ENCODE assay signal across 8 mouse cellular contexts in the genomic region with DNA sequence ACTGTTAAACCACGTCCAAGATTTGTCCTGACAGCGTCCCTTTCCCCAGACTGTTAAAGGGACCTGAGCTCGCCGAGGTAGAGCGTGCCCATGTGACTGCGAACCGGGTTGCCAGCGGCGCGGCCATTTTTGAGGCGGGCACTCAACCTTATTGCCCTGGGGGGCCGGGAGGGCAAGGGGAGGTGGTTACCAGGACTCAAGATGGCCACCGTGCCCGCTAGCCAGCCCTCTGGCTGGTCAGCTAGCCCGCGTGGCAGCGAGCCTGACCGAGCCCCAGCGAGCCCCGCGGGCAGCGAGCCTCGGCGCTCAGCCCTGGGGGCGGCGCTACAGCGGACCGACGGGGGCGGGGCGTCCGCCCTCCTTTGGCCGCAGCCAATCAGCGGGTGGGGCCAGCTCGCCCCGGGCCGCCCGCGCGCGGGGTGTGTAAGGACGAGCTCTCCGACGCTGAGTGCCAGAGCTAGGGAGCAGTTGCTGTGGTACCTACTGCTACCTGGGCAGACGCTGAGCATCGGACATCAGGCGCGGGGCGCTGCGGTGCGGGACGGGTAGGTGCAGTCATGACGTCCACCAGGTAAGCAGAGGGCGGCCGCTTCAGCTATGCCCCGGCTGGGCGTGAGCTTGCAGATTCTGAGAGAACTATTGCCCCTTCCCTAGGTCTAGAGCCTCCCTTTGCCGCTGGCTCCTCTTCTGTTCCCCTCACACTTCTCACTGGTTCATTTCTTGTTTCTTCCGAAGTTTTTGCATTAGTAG. TPM values are rescaled to one million over a fixed set of nuclear protein-coding genes. Genes with fewer than 3 reads are reported as not detected.
DNase-seq lines count a peak whose midpoint lies in the region; ATAC-seq and TF ChIP-seq lines count a peak whose summit lies in the region.

No protein-coding gene starts in this region.

- no peak; the same call in 1 of the 2 replicates for TF ChIP-seq CTCF in bone marrow, adult 2 months (IDR thresholded peaks at IDR 0.05; ENCODE audit: control insufficient read depth, insufficient read depth, low read length)
- no peak for TF ChIP-seq CTCF in spleen, adult 2 months (IDR thresholded peaks at IDR 0.05; ENCODE audit: extremely low read depth, insufficient read depth, insufficient read length, insufficient replicate concordance)

- H3K9me3 ChIP-seq in embryonic facial prominence, embryonic 14.5 days (ENCODE audit: control insufficient read depth, low read length): no peaks in the 10 kb centered on the region
- no peaks in the 10 kb centered on the region for H3K9me3 ChIP-seq in limb, embryonic 14.5 days (ENCODE audit: control insufficient read depth, low read length)
- H3K9me3 ChIP-seq in midbrain, embryonic 16.5 days (replicated peaks; ENCODE audit: control insufficient read depth, low read length, poor library complexity, severe bottlenecking): no peaks in the 10 kb centered on the region

- H3K4me3 ChIP-seq in bone marrow, adult 2 months (replicated peaks; ENCODE audit: control insufficient read depth, low read depth, low read length): peak overlapping the region; percentile 99
- peak overlapping the region; percentile 66 for H3K4me3 ChIP-seq in embryonic facial prominence, embryonic 14.5 days (ENCODE audit: low read depth, low read length)
- H3K4me3 ChIP-seq in limb, embryonic 14.5 days (replicated peaks; ENCODE audit: low read length): peak overlapping the region; percentile 64
- peak overlapping the region; percentile 72 for H3K4me3 ChIP-seq in midbrain, embryonic 16.5 days (ENCODE audit: low read depth, low read length)
- H3K4me3 ChIP-seq in spleen, adult 2 months (ENCODE audit: extremely low read depth, insufficient read depth, insufficient read length): peak overlapping the region; percentile 91

- under 1% methylated on average over 59 of the region's 59 CpGs for WGBS in bone marrow, adult 2 months
- WGBS in embryonic facial prominence, embryonic 14.5 days: under 1% methylated on average over 43 of the region's 59 CpGs
- under 1% methylated on average over 34 of the region's 59 CpGs for WGBS in limb, embryonic 14.5 days
- WGBS in midbrain, embryonic 16.5 days: under 1% methylated on average over 56 of the region's 59 CpGs
- under 1% methylated on average over 58 of the region's 59 CpGs for WGBS in spleen, adult 2 months

- peak; percentile 96 for DNase-seq in A20 (ENCODE audit: low read depth, low spot score)
- peak; percentile 95 for DNase-seq in embryonic facial prominence, embryonic 14.5 days (ENCODE audit: low spot score)
- peak; percentile 84 for DNase-seq in heart, adult 8-10 months (ENCODE audit: low spot score)
- DNase-seq in kidney, adult 9 months: peak; percentile 97
- peak; percentile 90 for DNase-seq in limb, embryonic 14.5 days (ENCODE audit: low spot score)
- DNase-seq in spleen, adult 2 months (ENCODE audit: low read depth in 1 of 2, low spot score in 2 of 2): peak; percentile 69 to 86

- peak overlapping the region; percentile 87 for H3K4me2 ChIP-seq in embryonic facial prominence, embryonic 14.5 days (ENCODE audit: low read depth, low read length)
- H3K4me2 ChIP-seq in limb, embryonic 14.5 days (replicated peaks; ENCODE audit: low read depth, low read length, severe bottlenecking): peak overlapping the region; percentile 69
- peak overlapping the region; percentile 81 for H3K4me2 ChIP-seq in midbrain, embryonic 16.5 days (ENCODE audit: low read length)

- H3K27ac ChIP-seq in bone marrow, adult 2 months (ENCODE audit: control insufficient read depth, insufficient read depth, low read depth, low read length, poor library complexity): peak overlapping the region; percentile 70
- H3K27ac ChIP-seq in embryonic facial prominence, embryonic 14.5 days (replicated peaks; ENCODE audit: low read depth, low read length): peak overlapping the region; percentile 85
- peak overlapping the region; percentile 87 for H3K27ac ChIP-seq in limb, embryonic 14.5 days (replicated peaks; ENCODE audit: low read depth, low read length)
- peak overlapping the region; percentile 83 for H3K27ac ChIP-seq in midbrain, embryonic 16.5 days (ENCODE audit: low read length)
- H3K27ac ChIP-seq in spleen, adult 2 months (ENCODE audit: insufficient read depth, low read length): peak overlapping the region; percentile 56

- no peaks in the 10 kb centered on the region for H3K36me3 ChIP-seq in embryonic facial prominence, embryonic 14.5 days (ENCODE audit: control insufficient read depth, insufficient read depth, low read length)
- no peaks in the 10 kb centered on the region for H3K36me3 ChIP-seq in limb, embryonic 14.5 days (ENCODE audit: control insufficient read depth, insufficient read depth, low read length)
- H3K36me3 ChIP-seq in midbrain, embryonic 16.5 days (ENCODE audit: control insufficient read depth, insufficient read depth, low read length): no peaks in the 10 kb centered on the region
- no peaks in the 10 kb centered on the region for H3K36me3 ChIP-seq in spleen, adult 2 months (ENCODE audit: control insufficient read depth, insufficient read depth, low read length)

- TF ChIP-seq POLR2A in bone marrow, adult 2 months (IDR thresholded peaks at IDR 0.05; ENCODE audit: borderline replicate concordance, control insufficient read depth, low read depth, low read length): peak; percentile 92
- 0 out of 2 replicates have a peak, but pooled peaks have one; percentile 59 for TF ChIP-seq POLR2A in limb, embryonic 14.5 days (IDR thresholded peaks at IDR 0.05; ENCODE audit: borderline replicate concordance, extremely low read depth, insufficient read depth, insufficient read length)
- peak; percentile 27; the same call in 1 of the 2 replicates for TF ChIP-seq POLR2A in spleen, adult 2 months (IDR thresholded peaks at IDR 0.05; ENCODE audit: low read depth, low read length)

- H3K4me1 ChIP-seq in bone marrow, adult 2 months (ENCODE audit: control insufficient read depth, insufficient read depth, low read length): peaks cover 1% of the 10 kb centered on the region
- H3K4me1 ChIP-seq in embryonic facial prominence, embryonic 14.5 days (ENCODE audit: control insufficient read depth, insufficient read depth, low read length): peaks cover 15% of the 10 kb centered on the region
- peaks cover 16% of the 10 kb centered on the region; the same call in 1 of the 2 replicates for H3K4me1 ChIP-seq in limb, embryonic 14.5 days (ENCODE audit: control insufficient read depth, insufficient read depth, low read length)
- H3K4me1 ChIP-seq in midbrain, embryonic 16.5 days (ENCODE audit: control insufficient read depth, insufficient read depth, low read length): peaks cover 7% of the 10 kb centered on the region
- no peaks in the 10 kb centered on the region; the same call in 1 of the 2 replicates for H3K4me1 ChIP-seq in spleen, adult 2 months (ENCODE audit: control insufficient read depth, insufficient read depth, insufficient read length)

- ATAC-seq in embryonic facial prominence, embryonic 14.5 days (ENCODE audit: low read depth): peak; percentile 99
- peak; percentile 98 for ATAC-seq in limb, embryonic 14.5 days (ENCODE audit: low FRiP score, low read depth)
- ATAC-seq in midbrain, embryonic 16.5 days: peak; percentile 96

- H3K27me3 ChIP-seq in embryonic facial prominence, embryonic 14.5 days (replicated peaks; ENCODE audit: control insufficient read depth, insufficient read depth, low read length): no peaks in the 10 kb centered on the region
- no peaks in the 10 kb centered on the region for H3K27me3 ChIP-seq in limb, embryonic 14.5 days (ENCODE audit: control insufficient read depth, insufficient read depth, low read length)
- H3K27me3 ChIP-seq in midbrain, embryonic 16.5 days (ENCODE audit: control insufficient read depth, insufficient read depth, low read depth, low read length): no peaks in the 10 kb centered on the region
- no peaks in the 10 kb centered on the region for H3K27me3 ChIP-seq in spleen, adult 2 months (ENCODE audit: control insufficient read depth, insufficient read depth, low read length)

- peak overlapping the region; percentile 81 for H3K9ac ChIP-seq in embryonic facial prominence, embryonic 14.5 days (ENCODE audit: low read depth, low read length)
- peak overlapping the region; percentile 73 for H3K9ac ChIP-seq in limb, embryonic 14.5 days (ENCODE audit: low read depth, low read length, severe bottlenecking)
- H3K9ac ChIP-seq in midbrain, embryonic 16.5 days (ENCODE audit: low read depth, low read length): peak overlapping the region; percentile 83

RNA-seq across cellular contexts. Expression of gene Adk, which starts 23.6 kb away (rescaled TPM):
- 24.1 and 27.3 TPM in 2 replicates for polyA plus RNA-seq in bone marrow, adult 2 months (2011; ENCODE audit: insufficient read depth, insufficient read length, low replicate concordance, missing spikeins)
- 131 and 133 TPM in 2 replicates for polyA plus RNA-seq in embryonic facial prominence, embryonic 14.5 days (2014; fragmentation: Nextera tagmentation; extraction: Ambion mirVana)
- total RNA-seq in heart, adult 8-10 months (2022): 100 to 1,000 TPM; 233 to 260 (median 250) TPM
- 49.8 and 55.6 TPM in 2 replicates for polyA plus RNA-seq in limb, embryonic 14.5 days (2012; rRNA removed)
- 140 and 142 TPM in 2 replicates for polyA plus RNA-seq in limb, embryonic 14.5 days (2014; fragmentation: Nextera tagmentation; extraction: Ambion mirVana)
- 40.4 and 41.1 TPM in 2 replicates for polyA plus RNA-seq in midbrain, embryonic 16.5 days (2015; fragmentation: Nextera tagmentation; extraction: Ambion mirVana)
- 7.7 and 11.0 TPM in 2 replicates for polyA plus RNA-seq in spleen, adult 2 months (2012; rRNA removed)

RNA-seq across cellular contexts. Expression of gene Ap3m1, which starts 23.6 kb away (rescaled TPM):
- polyA plus RNA-seq in bone marrow, adult 2 months (2011; ENCODE audit: insufficient read depth, insufficient read length, low replicate concordance, missing spikeins): 11.6 and 17.3 TPM in 2 replicates
- polyA plus RNA-seq in embryonic facial prominence, embryonic 14.5 days (2014; fragmentation: Nextera tagmentation; extraction: Ambion mirVana): 86.4 and 94.2 TPM in 2 replicates
- total RNA-seq in heart, adult 8-10 months (2022): 10 to 100 TPM; 50.5 to 59.8 (median 57.0) TPM
- polyA plus RNA-seq in limb, embryonic 14.5 days (2012; rRNA removed): 73.9 and 76.4 TPM in 2 replicates
- polyA plus RNA-seq in limb, embryonic 14.5 days (2014; fragmentation: Nextera tagmentation; extraction: Ambion mirVana): 77.7 and 86.6 TPM in 2 replicates
- polyA plus RNA-seq in midbrain, embryonic 16.5 days (2015; fragmentation: Nextera tagmentation; extraction: Ambion mirVana): 80.9 and 83.3 TPM in 2 replicates
- 9.5 and 10.6 TPM in 2 replicates for polyA plus RNA-seq in spleen, adult 2 months (2012; rRNA removed)

Comparison
In these comparisons a context has a peak if more than half of its experiments do, and no peak if none do; other contexts are left out.
1. Peak in every context shown above with its lines: DNase-seq, ATAC-seq, H3K4me3 ChIP-seq and H3K27ac ChIP-seq.
2. POLR2A ChIP-seq: peak in every context shown above with its lines; median percentile 92 in bone marrow, adult 2 months; 59 in limb, embryonic 14.5 days; 27 in spleen, adult 2 months.